27 mouse cellular contexts compared by ENCODE assay signal in genomic region chr9:66120106-66120505, GRCm38 (mm10). TPM values are rescaled to one million over a fixed set of nuclear protein-coding genes. Genes with fewer than 3 reads are reported as not detected.
DNase-seq lines count a peak whose midpoint lies in the region; ATAC-seq and TF ChIP-seq lines count a peak whose summit lies in the region.
"Had no signal": no experiment of that assay in that cellular context is flagged by ENCODE, and none has a peak within 500 bp of the region (broad histone marks: within the 10 kb centered on the region; RNA-seq: fewer than 3 reads in every experiment).

No protein-coding gene starts in this region.

- peak overlapping the region; percentile 36; the same call in 1 of the 2 replicates for H3K4me2 ChIP-seq in liver, embryonic 11.5 days
- H3K4me2 ChIP-seq in liver, postnatal 0 days (ENCODE audit: low read depth, low read length), result peak overlapping the region; percentile 1; the same call in 1 of the 2 replicates
- H3K4me2 ChIP-seq: embryonic facial prominence, embryonic 12.5 days; hindbrain, embryonic 14.5 days; limb, embryonic 12.5 days; neural tube, embryonic 12.5 days had no signal

- no peak for TF ChIP-seq CTCF in G1E (IDR thresholded peaks at IDR 0.05; ENCODE audit: low read depth, low read length)
- TF ChIP-seq CTCF in liver, postnatal 0 days (IDR thresholded peaks at IDR 0.05; ENCODE audit: low read depth), result no peak

- peaks cover 52% of the 10 kb centered on the region for H3K36me3 ChIP-seq in G1E (replicated peaks)
- H3K36me3 ChIP-seq in liver, embryonic 11.5 days (ENCODE audit: control insufficient read depth, insufficient read depth, low read length), result no peaks in the 10 kb centered on the region; the same call in 1 of the 2 replicates
- H3K36me3 ChIP-seq in liver, postnatal 0 days (replicated peaks; ENCODE audit: insufficient read depth, low read length), result 0 out of 2 replicates have a peak, but pooled peaks cover 8% of the 10 kb centered on the region

- H3K9ac ChIP-seq in liver, embryonic 11.5 days (ENCODE audit: low read depth, low read length), result no peak overlapping the region; the same call in 1 of the 2 replicates
- no peak overlapping the region for H3K9ac ChIP-seq in liver, postnatal 0 days (replicated peaks)
- H3K9ac ChIP-seq: embryonic facial prominence, embryonic 12.5 days; hindbrain, embryonic 14.5 days; limb, embryonic 12.5 days; neural tube, embryonic 12.5 days had no signal

- no peak overlapping the region for H3K4me3 ChIP-seq in G1E (ENCODE audit: low read depth, low read length)
- no peak overlapping the region for H3K4me3 ChIP-seq in liver, embryonic 11.5 days (ENCODE audit: low read depth, low read length)
- H3K4me3 ChIP-seq in liver, postnatal 0 days (ENCODE audit: low read depth, low read length), result no peak overlapping the region
- H3K4me3 ChIP-seq: embryonic facial prominence, embryonic 12.5 days; limb, embryonic 12.5 days; megakaryocyte, embryonic 14.5 days; neural tube, embryonic 12.5 days had no signal

- H3K27me3 ChIP-seq in G1E (ENCODE audit: insufficient read depth, low read length), result no peaks in the 10 kb centered on the region
- no peaks in the 10 kb centered on the region for H3K27me3 ChIP-seq in liver, embryonic 11.5 days (replicated peaks; ENCODE audit: control insufficient read depth, insufficient read depth, low read length)
- H3K27me3 ChIP-seq in liver, postnatal 0 days (ENCODE audit: insufficient read depth, low read length), result no peaks in the 10 kb centered on the region
- H3K27me3 ChIP-seq: embryonic facial prominence, embryonic 12.5 days; limb, embryonic 12.5 days; megakaryocyte, embryonic 14.5 days; neural tube, embryonic 12.5 days had no signal

- H3K4me1 ChIP-seq in G1E (ENCODE audit: insufficient read depth, low read depth, low read length), result peaks cover 61% of the 10 kb centered on the region
- peaks cover 32% of the 10 kb centered on the region for H3K4me1 ChIP-seq in liver, embryonic 11.5 days (replicated peaks; ENCODE audit: control insufficient read depth, insufficient read depth, low read length)
- H3K4me1 ChIP-seq in liver, postnatal 0 days (ENCODE audit: insufficient read depth), result peaks cover 28% of the 10 kb centered on the region

- H3K27ac ChIP-seq in liver, embryonic 11.5 days (ENCODE audit: low read depth, low read length), result peak overlapping the region; percentile 54; the same call in 1 of the 2 replicates
- 0 out of 2 replicates have a peak overlapping the region, but pooled peaks have one; percentile 2 for H3K27ac ChIP-seq in liver, postnatal 0 days (ENCODE audit: low read depth)
- H3K27ac ChIP-seq: embryonic facial prominence, embryonic 12.5 days; limb, embryonic 12.5 days; neural tube, embryonic 12.5 days had no signal

- 0 out of 2 replicates have a peak, but pooled peaks have one; percentile 40 for ATAC-seq in G1E (ENCODE audit: extremely low read depth, insufficient number of reproducible peaks, low FRiP score, poor library complexity, severe bottlenecking)
- peak; percentile 52 for ATAC-seq in liver, embryonic 11.5 days (replicated peaks; ENCODE audit: low FRiP score)
- no peak for ATAC-seq in liver, postnatal 0 days
- ATAC-seq: forebrain, embryonic 16.5 days had no signal

- no peak for DNase-seq in G1E (ENCODE audit: low spot score)
- peak; percentile 69 for DNase-seq in c-Kit-positive CD71-positive TER-119-positive erythroid progenitor cells, embryonic 14.5 days (ENCODE audit: low spot score)
- DNase-seq in liver, embryonic 11.5 days (ENCODE audit: low spot score), result no peak
- DNase-seq in liver, postnatal 0 days, result no peak
- no peak for DNase-seq in adrenal gland, adult 8-10 months
- no peak for DNase-seq in cerebellum, adult 11-12 months
- no peak for DNase-seq in heart, postnatal 4 days
- no peak for DNase-seq in urinary bladder, postnatal 4 days (ENCODE audit: low spot score in 2 of 2)
- DNase-seq: adrenal gland, postnatal 14 days; cerebellum, postnatal 14 days; gastrocnemius, postnatal 14 days; kidney, adult 9 months; kidney, postnatal 14 days; layer of hippocampus, postnatal 36 days; lung, adult 2 months; lung, postnatal 14 days; midbrain, embryonic 14.5 days; retina, postnatal 1 day; right cerebral cortex, postnatal 25 days; spleen, adult 18-20 months; thymus, postnatal 14 days had no signal

- WGBS in liver, embryonic 11.5 days, result 61% methylated on average over 4 of the region's 4 CpGs
- WGBS in liver, postnatal 0 days (ENCODE audit: insufficient replicate concordance), result 72% methylated on average over 4 of the region's 4 CpGs

- H3K9me3 ChIP-seq in G1E (replicated peaks), result no peaks in the 10 kb centered on the region
- no peaks in the 10 kb centered on the region for H3K9me3 ChIP-seq in liver, embryonic 11.5 days (ENCODE audit: control insufficient read depth, low read length)
- no peaks in the 10 kb centered on the region for H3K9me3 ChIP-seq in liver, postnatal 0 days (ENCODE audit: low read length)
- H3K9me3 ChIP-seq: embryonic facial prominence, embryonic 12.5 days; limb, embryonic 12.5 days; megakaryocyte, embryonic 14.5 days; neural tube, embryonic 12.5 days had no signal

- peak; percentile 58 for TF ChIP-seq EP300 in liver, postnatal 0 days (IDR thresholded peaks at IDR 0.05; ENCODE audit: low read depth)

RNA-seq across cellular contexts. Expression of gene Snx1, which starts 6.3 kb away (rescaled TPM):
- total RNA-seq in G1E (2014; fragmentation: Nextera tagmentation), result 71.3 and 81.1 TPM in 2 replicates
- 230 and 242 TPM in 2 replicates for total RNA-seq in G1E (2017)
- polyA plus RNA-seq in G1E (2012), result 227 and 276 TPM in 2 replicates
- 129 and 139 TPM in 2 replicates for polyA plus RNA-seq in liver, embryonic 11.5 days (2014; fragmentation: Nextera tagmentation; extraction: Ambion mirVana)
- 30.4 and 34.5 TPM in 2 replicates for polyA plus RNA-seq in liver, postnatal 0 days (2015; fragmentation: Nextera tagmentation; extraction: Ambion mirVana)
- 100 to 1,000 TPM; 116 to 172 (median 143) TPM for total RNA-seq in adrenal gland, adult 8-10 months (2022)
- total RNA-seq in heart, postnatal 4 days (2021), result 10 to 100 TPM; 39.3 to 40.4 TPM

RNA-seq across cellular contexts. Expression of gene Ciao2a, which starts 6.3 kb away (rescaled TPM):
- total RNA-seq in G1E (2014; fragmentation: Nextera tagmentation) (176 and 189 TPM in 2 replicates), G1E (2017) (258 and 270 TPM in 2 replicates)
- polyA plus RNA-seq in G1E (2012), result 15.9 and 30.0 TPM in 2 replicates
- polyA plus RNA-seq in liver, embryonic 11.5 days (2014; fragmentation: Nextera tagmentation; extraction: Ambion mirVana), result 256 and 260 TPM in 2 replicates
- polyA plus RNA-seq in liver, postnatal 0 days (2015; fragmentation: Nextera tagmentation; extraction: Ambion mirVana), result 122 and 133 TPM in 2 replicates
- total RNA-seq in adrenal gland, adult 8-10 months (2022), result 10 to 100 TPM; 63.2 to 79.3 (median 71.1) TPM
- 10 to 100 TPM; 99.1 to 99.6 TPM for total RNA-seq in heart, postnatal 4 days (2021)

RNA-seq across cellular contexts. Expression of gene Dapk2, which starts 37.9 kb away (rescaled TPM):
- total RNA-seq in G1E (2014; fragmentation: Nextera tagmentation) (7.5 and 9.7 TPM in 2 replicates), G1E (2017) (24.4 TPM in 2 replicates)
- polyA plus RNA-seq in G1E (2012), result 9.8 and 10.3 TPM in 2 replicates
- 5.9 and 6.1 TPM in 2 replicates for polyA plus RNA-seq in liver, embryonic 11.5 days (2014; fragmentation: Nextera tagmentation; extraction: Ambion mirVana)
- 21.6 and 23.4 TPM in 2 replicates for polyA plus RNA-seq in liver, postnatal 0 days (2015; fragmentation: Nextera tagmentation; extraction: Ambion mirVana)
- 1 to 10 TPM; 6.2 to 9.0 (median 8.1) TPM for total RNA-seq in adrenal gland, adult 8-10 months (2022)
- total RNA-seq in heart, postnatal 4 days (2021), result 1 to 10 TPM; 3.1 to 3.8 TPM

RNA-seq across cellular contexts. Expression of gene Snx22, which starts 50.6 kb away (rescaled TPM):
- 15.0 TPM in 1 of 2 replicates, not detected in the other for total RNA-seq in G1E (2014; fragmentation: Nextera tagmentation)
- total RNA-seq in G1E (2017), result 0.41 and 0.49 TPM in 2 replicates
- not detected in 2 replicates for polyA plus RNA-seq in G1E (2012)
- 6.5 and 7.0 TPM in 2 replicates for polyA plus RNA-seq in liver, embryonic 11.5 days (2014; fragmentation: Nextera tagmentation; extraction: Ambion mirVana)
- polyA plus RNA-seq in liver, postnatal 0 days (2015; fragmentation: Nextera tagmentation; extraction: Ambion mirVana), result 13.4 and 13.7 TPM in 2 replicates
- 1 to 10 TPM in 1 of 4 experiments, under 1 TPM in 3; 0.09 to 1.1 (median 0.60) TPM for total RNA-seq in adrenal gland, adult 8-10 months (2022)
- 1 to 10 TPM; 1.1 to 1.2 TPM for total RNA-seq in heart, postnatal 4 days (2021)
